Mouse (Mus musculus) urinary bladder, postnatal 25 days (tissue): ENCODE data around the gene Tcf20.
"Not testable (repeated sequence)": the region's sequence is repeated elsewhere in the genome, so short reads cannot be mapped to it uniquely, and the experiment has no call there.

Experiments used
- DNase-seq: peaks from one replicate; pipeline ENCODE4 v3.0.0; 2022; ENCODE audit warnings: low spot score

Gene Tcf20

DNA sequence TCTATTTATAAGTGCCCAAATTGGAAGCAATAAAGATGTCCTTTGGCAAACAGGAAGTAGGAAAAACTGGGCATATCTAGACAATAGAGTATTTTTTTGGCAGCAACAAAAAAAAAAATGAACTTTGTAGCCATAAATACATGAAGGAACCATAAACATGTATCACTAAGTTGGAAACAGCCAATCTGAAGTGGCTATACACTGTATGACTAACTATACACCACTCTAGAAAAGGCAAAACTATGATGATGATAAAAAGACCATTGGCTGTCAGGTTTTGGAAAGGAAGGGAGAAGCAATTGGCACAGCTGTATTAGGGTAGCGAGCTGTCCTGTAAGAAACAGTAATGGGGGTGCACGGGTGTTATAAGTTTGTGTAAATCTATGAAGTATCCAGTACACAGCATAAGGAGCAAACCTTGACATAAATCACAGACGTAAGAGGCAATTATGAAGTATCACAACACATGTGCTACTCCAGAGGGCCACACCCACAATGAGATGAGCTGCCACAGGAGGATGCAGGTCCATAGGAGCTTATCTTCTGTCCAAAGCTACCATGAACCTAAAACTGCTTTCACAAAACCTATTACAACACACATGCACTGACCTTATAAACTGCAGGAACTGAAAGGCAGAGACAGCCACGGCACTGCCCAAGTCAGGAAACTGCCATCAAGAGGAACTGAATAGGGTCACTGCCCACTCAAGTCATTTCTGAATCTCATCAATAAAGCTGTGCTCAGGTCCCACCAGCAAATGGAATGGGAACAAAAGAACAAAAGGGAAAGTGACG lies 180.5 kb downstream of the Tcf20 start:
- no peak for DNase-seq

DNA sequence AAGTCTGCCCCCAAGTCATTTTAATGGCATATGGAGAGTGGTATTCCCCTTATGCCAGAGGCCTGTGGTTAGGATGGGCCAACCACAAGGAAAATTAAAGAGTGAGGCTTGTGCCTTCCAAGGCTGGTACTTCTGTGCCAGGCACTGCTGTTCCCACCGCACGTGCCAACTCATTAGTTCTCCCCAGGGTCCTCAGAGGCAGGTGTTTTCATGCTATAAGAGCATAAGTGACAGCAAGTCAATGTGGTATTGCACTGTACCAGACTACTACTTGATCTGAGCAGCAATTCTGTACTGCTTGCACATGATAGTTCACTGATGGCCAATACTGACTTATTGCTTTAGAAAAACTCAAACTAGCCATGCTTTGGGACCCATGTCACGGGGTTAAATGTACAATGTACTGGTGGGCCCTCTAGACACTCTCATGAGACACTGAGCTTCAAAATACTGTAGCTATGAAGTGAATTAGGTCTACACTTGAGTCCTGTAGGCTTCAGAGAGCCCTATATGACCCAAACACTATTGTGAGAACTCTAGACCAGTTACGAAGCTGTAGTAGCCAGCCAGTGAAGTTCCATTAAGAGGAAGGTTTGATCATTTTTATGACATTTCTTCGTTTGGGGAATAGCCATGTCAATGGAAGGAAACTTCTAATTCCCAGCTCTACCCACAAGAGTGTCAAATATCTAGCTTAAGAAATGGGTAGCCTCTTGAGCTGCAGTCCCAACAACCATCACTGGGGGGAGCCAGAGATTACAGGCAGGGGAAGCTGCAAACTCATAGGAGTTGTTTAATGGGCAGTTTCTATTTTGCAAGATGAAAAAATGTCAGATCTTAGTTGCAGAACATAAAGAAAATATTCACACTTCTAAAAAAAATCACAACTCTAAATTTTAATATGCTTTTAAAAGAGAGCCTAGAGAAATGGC lies 182.7 kb downstream of the Tcf20 start:
- DNase-seq = peak; percentile 79

DNA sequence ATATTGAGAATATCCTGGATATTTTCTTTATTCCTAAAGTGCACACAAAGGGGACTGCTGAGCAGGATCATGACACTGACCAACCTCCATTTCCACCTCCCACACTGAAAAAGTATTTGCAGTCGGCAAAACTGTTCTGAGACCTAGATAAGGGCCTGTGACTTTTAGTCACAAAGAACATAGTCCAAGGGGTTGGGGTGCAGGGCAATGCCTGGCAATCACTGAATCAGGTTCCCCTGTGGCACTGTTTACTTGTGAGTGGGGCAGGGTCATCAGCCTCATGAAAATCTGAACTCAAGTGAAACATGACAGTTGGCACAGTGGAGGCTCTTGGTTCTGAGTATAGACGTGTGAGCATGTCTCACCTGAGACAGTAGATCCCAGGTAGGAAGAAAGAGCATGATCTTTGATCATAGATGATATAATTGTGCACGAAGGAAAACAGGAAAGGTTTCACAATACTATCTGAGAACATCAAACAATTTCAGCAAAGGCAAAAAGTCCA lies 191.7 kb downstream of the Tcf20 start:
- no peak for DNase-seq

DNA sequence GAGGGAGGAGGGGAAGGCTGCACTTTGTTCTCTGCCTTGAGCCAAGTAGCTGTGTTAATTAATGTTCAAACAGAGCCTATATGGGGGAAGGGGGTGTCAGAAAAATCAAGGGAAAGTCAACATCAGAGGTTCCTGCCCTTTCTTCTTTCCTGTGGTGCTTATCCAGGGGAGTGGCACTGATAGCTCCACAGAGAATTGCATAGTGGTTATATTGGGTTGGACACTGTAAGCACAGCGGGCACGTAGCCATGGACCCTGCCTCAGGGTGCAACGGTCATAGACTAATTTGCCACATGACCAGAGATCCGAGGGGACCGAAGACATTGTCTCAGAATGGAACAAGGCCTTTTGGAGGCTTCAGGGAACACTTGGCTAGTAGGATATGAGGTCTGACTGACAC lies 193.4 kb downstream of the Tcf20 start, which contains the start of gene Cyp2d26:
Gene Cyp2d26, minus strand, starts transcription at position 18 of the 400 bp plus-strand sequence.
- no peak for DNase-seq

DNA sequence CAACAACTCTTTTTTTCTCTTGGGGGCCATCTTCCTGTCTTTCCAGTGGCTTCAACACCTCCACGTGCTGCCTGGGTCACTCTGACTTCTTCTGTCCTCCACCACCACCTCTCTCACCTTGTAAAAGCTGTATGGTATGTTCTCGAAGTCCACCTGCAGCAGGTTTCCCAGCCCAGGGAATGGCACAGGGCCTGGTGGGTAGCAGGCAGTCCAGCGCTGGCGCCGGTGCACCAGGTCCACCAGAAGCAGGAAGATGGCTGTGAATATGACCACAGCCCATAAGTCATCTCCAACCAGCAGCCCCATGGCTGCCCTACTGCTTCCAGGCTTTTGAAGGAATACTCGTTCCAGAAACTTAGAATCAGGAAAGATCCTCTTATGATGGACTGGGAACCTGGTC lies 193.8 kb downstream of the Tcf20 start:
- DNase-seq = no peak

DNA sequence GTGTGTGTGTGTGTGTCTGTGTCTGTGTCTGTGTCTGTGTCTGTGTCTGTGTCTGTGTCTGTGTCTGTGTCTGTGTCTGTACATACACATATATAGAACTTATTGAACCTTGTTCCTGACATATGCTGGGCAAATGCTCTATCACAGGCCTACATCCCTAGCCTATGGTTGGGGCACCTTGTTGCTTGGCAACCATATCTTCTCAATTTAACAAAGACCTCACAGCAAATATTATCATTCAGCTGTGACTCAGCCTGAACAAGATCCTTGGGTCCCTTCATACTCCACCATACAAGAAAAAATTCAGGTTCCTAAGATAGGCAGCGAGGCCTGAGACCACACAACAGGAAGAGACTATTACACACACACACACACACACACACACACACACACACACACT lies 194.2 kb downstream of the Tcf20 start:
- no peak for DNase-seq

DNA sequence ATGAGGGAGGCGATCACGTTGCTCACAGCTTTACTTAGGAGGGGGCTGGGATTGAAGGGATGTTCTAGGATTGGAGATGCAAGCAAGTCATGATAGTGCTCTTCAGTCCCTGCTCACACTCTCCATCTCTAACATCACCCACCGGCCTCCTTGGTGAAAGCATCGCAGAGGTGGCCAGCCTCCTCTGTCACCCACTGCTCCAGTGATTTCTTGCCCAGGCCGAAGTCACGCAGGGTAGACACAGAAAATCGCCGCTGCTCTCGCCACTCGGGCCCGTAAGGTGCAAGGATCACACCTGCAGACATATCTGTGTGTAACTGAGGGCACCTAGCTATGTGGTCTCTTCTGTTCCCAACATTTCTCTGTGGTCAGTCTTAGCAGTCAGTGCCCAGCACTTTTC lies 195.1 kb downstream of the Tcf20 start:
- DNase-seq = no peak

DNA sequence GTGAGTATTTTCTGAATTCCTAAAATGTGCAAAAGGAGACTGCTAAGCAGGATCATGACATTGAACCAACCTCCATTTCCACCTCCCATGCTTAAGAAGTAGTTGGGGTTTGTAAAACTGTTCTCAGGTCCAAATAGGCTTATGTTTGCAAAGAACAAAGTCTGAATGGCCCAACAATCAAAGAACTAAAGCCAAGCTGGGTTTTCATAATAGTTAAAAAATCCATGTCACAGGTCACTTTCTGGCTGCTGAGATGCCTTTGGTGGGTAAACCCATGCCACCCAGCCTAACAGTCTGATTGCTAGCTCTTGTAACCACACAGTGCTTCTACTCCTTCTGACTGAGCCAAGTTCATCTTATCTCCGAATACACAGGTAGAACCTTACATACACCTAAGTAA lies 203.1 kb downstream of the Tcf20 start:
- no peak for DNase-seq

DNA sequence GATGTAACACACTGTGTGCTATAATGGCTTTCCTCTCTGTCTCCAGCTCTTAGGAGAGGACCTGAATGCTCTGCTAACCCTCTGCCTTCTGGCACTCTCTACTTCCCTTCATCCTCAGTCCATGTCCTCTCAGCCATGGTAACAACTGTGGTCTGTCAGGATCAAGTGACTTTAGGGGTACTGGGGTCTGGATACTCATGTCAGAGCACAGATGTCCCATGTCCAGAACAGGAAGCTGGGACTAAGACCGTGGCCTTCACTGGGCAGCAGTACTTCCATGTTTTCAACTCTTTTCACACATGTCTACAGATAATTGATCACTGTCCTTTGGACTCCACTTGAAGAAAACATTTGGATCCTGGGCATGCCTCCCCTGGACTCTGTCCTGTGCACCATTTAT lies 203.9 kb downstream of the Tcf20 start:
- no peak for DNase-seq

DNA sequence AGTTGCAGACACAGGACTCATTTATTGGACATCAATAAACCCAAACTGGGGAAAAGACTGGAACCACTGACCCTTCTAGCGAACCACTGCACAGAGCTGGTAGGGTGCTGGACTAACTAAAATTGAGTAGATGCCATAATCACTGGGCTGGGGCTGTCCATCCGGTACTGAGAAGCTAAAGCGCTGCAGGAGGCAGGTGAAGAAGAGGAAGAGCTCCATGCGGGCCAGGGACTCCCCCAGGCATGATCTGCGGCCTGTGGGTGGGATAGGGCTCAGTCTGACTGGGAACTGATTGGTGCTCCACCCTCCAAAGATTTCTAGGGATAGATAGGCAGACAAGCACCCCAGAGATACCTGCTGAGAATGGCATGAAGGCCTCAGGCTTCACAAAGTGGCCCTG lies 209.8 kb downstream of the Tcf20 start:
- not testable (repeated sequence) for DNase-seq

DNA sequence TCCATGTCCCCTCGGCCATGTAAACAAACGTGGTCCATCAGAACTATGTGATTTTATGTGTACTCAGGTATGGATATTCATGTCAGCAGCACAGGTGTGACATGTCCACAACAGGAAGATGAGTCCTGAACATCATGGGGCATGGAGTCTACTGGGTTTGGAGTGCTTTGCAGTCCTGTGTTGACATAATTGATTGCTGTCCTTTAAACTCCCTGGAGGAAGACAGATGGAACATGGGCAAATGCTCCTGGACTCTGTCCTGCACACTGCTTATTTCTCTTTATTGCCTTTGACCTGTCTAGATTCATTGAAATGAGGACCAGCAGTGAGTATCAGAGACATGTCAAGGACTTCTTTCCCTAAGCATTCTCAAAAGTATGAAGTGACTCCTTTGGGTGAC lies 221.7 kb downstream of the Tcf20 start:
- DNase-seq = no peak

DNA sequence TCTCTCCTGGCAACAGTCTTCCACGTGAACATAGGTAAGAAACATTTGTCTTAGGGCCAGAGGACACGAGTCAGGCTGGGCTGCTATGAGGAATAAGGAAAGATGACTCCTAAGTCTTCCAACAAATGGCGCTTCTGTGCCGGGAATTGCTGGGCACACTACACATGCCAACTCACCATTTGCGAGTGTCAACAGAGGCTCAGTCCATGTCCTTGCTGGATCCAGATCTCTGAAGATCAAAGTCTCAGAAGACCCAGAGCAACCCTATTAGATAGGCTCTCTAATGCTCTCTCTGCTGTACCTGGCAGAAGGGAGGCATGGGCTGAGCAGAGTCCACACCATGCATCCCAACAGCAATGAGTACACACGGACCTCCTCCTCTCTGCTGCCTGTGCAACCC lies 222.8 kb downstream of the Tcf20 start:
- no peak for DNase-seq

DNA sequence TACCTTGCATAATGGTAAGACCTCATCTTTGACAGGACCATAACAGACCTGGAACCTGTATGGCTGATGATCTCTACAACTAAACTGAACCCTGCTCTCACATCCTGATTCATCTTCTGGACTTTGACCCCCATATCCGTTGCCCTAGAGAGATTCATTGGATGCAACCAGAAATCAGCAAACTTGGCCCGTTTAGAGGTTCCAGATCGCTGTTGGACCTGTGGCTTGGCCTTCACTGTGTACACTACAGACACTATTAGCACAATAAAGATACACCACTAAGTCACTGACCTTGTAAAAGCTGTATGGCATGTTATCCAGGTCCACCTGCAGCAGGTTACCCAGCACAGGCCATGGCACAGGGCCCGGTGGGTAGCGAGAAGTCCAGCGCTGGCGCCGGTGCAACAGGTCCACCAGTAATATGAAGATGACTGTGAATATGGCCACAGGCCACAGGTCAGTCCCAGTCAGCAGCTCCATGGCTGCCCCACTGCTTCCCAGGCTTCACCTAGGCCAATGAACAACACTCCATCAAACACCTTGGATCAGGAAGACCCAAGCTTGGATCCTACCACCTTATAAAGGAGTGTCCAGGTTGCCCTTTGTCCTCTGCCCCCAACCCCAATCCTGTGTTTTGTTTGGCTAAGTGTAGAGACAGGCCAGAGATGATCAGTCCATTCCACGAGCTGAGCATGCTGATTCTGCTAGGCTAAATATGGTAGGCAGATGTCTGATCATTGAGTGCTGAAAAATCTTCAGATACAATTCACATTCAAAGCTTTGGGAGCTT lies 223.8 kb downstream of the Tcf20 start, which contains the start of gene Cyp2d40:
Gene Cyp2d40, minus strand, starts transcription at position 553 of the 790 bp plus-strand sequence.
- no peak for DNase-seq
